Mouse (Mus musculus) liver, embryonic 14.5 days (tissue): ENCODE measurements around the gene 2510039O18Rik.

ENCODE experiments used
- CTCF ChIP-seq: IDR thresholded peaks from 2 replicates; pipeline ENCODE4 v1.5.1; 2016; ENCODE audit warnings: antibody characterized with exemption, low read depth, control low read depth
- EP300 ChIP-seq: IDR thresholded peaks from 2 replicates; pipeline ENCODE4 v1.6.1; 2016; ENCODE audit warnings: antibody characterized with exemption, low read depth

DNA sequence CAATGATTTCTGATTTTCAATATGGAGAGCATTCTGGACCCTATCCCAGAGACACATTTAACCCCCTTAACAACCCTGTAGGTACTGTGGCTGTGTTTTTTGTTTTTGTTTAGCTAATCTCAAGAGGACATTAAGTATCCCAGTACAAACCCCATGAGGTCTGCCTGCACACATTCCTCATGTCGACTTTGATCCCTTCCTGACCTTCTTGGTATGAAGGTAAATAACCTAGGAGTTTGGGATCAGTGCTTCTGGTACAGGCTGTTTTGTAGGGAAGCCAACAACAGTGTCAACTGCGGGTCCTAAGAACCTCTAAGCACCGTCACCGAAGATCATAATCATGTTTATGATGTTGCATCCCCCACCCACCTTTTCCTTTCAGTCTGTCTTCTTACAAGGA, 37.0 kb downstream of the 2510039O18Rik start:
- TF ChIP-seq EP300 = no peak
- no peak for TF ChIP-seq CTCF
